Mouse (Mus musculus): ENCODE measurements around the gene Pcna. TPM values are rescaled to one million over a fixed set of nuclear protein-coding genes. Genes with fewer than 3 reads are reported as not detected.

Gene Pcna
- polyA plus RNA-seq, 1 experiment from 2014 or later = 98.3 TPM

GRCm38 (mm10) chr2:132272694-132273389, 19.7 kb upstream of the Pcna start:
- H3K9me3 ChIP-seq (replicated peaks) = no peaks in the 10 kb centered on the region
- H3K36me3 ChIP-seq = no peaks in the 10 kb centered on the region
- no peaks in the 10 kb centered on the region for H3K27me3 ChIP-seq (replicated peaks)
- H3K27ac ChIP-seq (replicated peaks) = no peak overlapping the region
- H3K4me1 ChIP-seq = no peaks in the 10 kb centered on the region; the same call in 1 of the 2 replicates
- no peak overlapping the region for H3K4me2 ChIP-seq
- H3K4me3 ChIP-seq (replicated peaks) = no peak overlapping the region
- ATAC-seq (ENCODE audit: low FRiP score) = no peak
- H3K9ac ChIP-seq (replicated peaks) = no peak overlapping the region
- 83% methylated on average over 6 of the region's 6 CpGs for WGBS

DNA sequence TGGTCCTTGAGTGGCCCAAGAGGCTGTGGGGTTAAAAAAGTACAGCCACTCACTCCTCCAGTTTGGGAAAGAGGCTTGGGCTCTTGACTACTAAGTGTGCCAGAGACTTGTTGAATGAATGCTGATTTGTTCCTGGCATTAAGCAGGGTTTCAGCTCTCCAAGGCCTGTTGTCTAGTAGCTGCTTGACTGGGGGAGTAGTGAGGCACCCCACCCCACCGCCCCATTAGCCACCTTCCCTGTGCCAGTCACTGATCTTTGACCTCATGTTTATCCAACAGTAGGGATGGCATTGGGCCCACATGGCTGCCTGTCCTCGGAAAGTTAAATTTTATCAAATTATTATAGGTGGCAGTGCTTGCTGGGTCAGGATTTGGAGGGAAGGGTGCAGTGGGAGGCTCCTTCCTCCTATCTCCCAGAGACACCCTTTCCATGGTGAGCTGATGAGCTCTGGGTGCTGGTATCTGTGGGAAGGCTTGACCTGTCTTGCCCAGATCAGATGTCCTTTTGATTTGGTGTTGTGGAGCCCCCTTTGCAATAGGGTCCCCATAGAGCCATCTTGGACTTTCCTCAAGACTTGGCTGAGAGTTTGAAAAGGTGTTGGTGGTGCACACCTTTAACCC, 17.3 kb upstream of the Pcna start:
- 90% methylated on average over 2 of the region's 2 CpGs for WGBS
- no peak for ATAC-seq (ENCODE audit: low FRiP score)
- H3K36me3 ChIP-seq = no peaks in the 10 kb centered on the region
- H3K27me3 ChIP-seq (replicated peaks) = no peaks in the 10 kb centered on the region
- no peaks in the 10 kb centered on the region for H3K9me3 ChIP-seq (replicated peaks)
- H3K4me3 ChIP-seq (replicated peaks) = no peak overlapping the region
- no peak overlapping the region for H3K27ac ChIP-seq (replicated peaks)
- H3K4me1 ChIP-seq = peaks cover 3% of the 10 kb centered on the region
- H3K9ac ChIP-seq (replicated peaks) = no peak overlapping the region
- no peak overlapping the region for H3K4me2 ChIP-seq

GRCm38 (mm10) chr2:132269217-132269616, 16.1 kb upstream of the Pcna start:
- Histone ChIP-seq H3K27me3 (replicated peaks) (no peaks in the 10 kb centered on the region), H3K9ac (replicated peaks) (no peak overlapping the region), H3K36me3 (no peaks in the 10 kb centered on the region), H3K4me2 (no peak overlapping the region), H3K4me3 (replicated peaks) (no peak overlapping the region), H3K9me3 (replicated peaks) (no peaks in the 10 kb centered on the region), H3K4me1 (peaks cover 14% of the 10 kb centered on the region), H3K27ac (replicated peaks) (no peak overlapping the region)
- no peak for ATAC-seq (ENCODE audit: low FRiP score)
- 89% methylated on average over 3 of the region's 3 CpGs for WGBS

DNA sequence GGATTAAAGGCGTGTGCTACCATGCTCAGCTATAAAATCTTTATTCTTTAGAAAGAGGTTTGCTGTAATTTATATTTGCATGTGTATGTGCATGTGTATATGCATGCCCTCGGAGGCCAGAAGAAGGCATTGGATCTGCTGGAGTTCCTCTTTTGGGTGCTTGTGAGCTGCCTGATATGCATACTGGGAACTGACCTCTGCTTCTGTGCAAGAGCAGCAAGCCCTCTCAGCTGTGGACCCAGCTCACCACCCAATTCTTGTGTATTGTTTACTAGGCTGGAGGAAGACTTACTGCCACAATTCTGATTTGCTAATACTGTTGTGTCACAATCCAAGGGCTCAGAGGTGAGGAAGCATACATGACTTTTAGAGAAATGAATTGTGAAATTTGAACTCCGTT, 13.0 kb upstream of the Pcna start:
- 93% methylated on average over 3 of the region's 3 CpGs for WGBS
- Histone ChIP-seq H3K27ac (replicated peaks) (no peak overlapping the region), H3K4me3 (replicated peaks) (no peak overlapping the region), H3K27me3 (replicated peaks) (no peaks in the 10 kb centered on the region), H3K9ac (replicated peaks) (no peak overlapping the region), H3K4me2 (no peak overlapping the region), H3K9me3 (replicated peaks) (no peaks in the 10 kb centered on the region), H3K4me1 (peaks cover 20% of the 10 kb centered on the region), H3K36me3 (no peaks in the 10 kb centered on the region)
- ATAC-seq (ENCODE audit: low FRiP score) = no peak

GRCm38 (mm10) chr2:132265196-132265595, 12.1 kb upstream of the Pcna start:
- no peaks in the 10 kb centered on the region for H3K36me3 ChIP-seq
- H3K4me3 ChIP-seq (replicated peaks) = peak overlapping the region; percentile 96; the same call in 1 of the 2 replicates
- H3K27ac ChIP-seq (replicated peaks) = no peak overlapping the region
- ATAC-seq (ENCODE audit: low FRiP score) = no peak
- H3K4me2 ChIP-seq = peak overlapping the region; percentile 62
- 89% methylated on average over 9 of the region's 9 CpGs for WGBS
- peaks cover 20% of the 10 kb centered on the region for H3K4me1 ChIP-seq
- no peaks in the 10 kb centered on the region for H3K9me3 ChIP-seq (replicated peaks)
- no peak overlapping the region for H3K9ac ChIP-seq (replicated peaks)
- H3K27me3 ChIP-seq (replicated peaks) = no peaks in the 10 kb centered on the region

DNA sequence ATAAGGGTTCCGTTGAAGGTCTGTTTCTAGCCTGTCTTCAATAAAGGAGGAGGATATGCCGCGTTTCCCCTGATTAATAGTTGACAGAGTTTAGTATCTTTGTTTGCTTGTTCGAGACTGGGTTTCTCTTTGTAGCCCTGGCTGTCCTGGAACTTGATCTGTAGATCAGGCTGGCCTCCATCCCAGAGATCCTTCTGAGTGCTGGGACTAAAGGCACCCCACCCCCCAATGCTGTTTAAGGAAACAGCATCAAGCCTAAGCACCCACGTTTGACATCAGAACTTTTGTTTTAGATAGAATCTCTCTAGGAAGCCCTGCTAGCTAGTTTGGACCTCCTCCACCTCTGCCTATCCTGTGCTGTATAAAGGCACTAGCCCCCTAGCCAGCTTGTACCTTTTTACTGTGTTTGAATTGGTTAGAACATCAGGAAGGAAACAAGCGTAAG, 11.2 kb upstream of the Pcna start:
- Histone ChIP-seq H3K27me3 (replicated peaks) (no peaks in the 10 kb centered on the region), H3K4me1 (peaks cover 20% of the 10 kb centered on the region), H3K9me3 (replicated peaks) (no peaks in the 10 kb centered on the region), H3K36me3 (no peaks in the 10 kb centered on the region), H3K9ac (replicated peaks) (peak overlapping the region; percentile 97), H3K4me3 (replicated peaks) (peak overlapping the region; percentile 96), H3K27ac (replicated peaks) (peak overlapping the region; percentile 91), H3K4me2 (peak overlapping the region; percentile 62)
- 13% methylated on average over 6 of the region's 6 CpGs for WGBS
- ATAC-seq (ENCODE audit: low FRiP score) = no peak

GRCm38 (mm10) chr2:132263421-132264265, 10.5 kb upstream of the Pcna start:
- no peaks in the 10 kb centered on the region for H3K27me3 ChIP-seq (replicated peaks)
- WGBS = under 1% methylated on average over 46 of the region's 47 CpGs
- peaks cover 20% of the 10 kb centered on the region for H3K4me1 ChIP-seq
- H3K4me3 ChIP-seq (replicated peaks) = peak overlapping the region; percentile 96
- peak; percentile 62 for ATAC-seq (ENCODE audit: low FRiP score)
- no peaks in the 10 kb centered on the region for H3K36me3 ChIP-seq
- peak overlapping the region; percentile 91 for H3K27ac ChIP-seq (replicated peaks)
- peak overlapping the region; percentile 62 for H3K4me2 ChIP-seq
- H3K9me3 ChIP-seq (replicated peaks) = no peaks in the 10 kb centered on the region
- peak overlapping the region; percentile 97 for H3K9ac ChIP-seq (replicated peaks)

DNA sequence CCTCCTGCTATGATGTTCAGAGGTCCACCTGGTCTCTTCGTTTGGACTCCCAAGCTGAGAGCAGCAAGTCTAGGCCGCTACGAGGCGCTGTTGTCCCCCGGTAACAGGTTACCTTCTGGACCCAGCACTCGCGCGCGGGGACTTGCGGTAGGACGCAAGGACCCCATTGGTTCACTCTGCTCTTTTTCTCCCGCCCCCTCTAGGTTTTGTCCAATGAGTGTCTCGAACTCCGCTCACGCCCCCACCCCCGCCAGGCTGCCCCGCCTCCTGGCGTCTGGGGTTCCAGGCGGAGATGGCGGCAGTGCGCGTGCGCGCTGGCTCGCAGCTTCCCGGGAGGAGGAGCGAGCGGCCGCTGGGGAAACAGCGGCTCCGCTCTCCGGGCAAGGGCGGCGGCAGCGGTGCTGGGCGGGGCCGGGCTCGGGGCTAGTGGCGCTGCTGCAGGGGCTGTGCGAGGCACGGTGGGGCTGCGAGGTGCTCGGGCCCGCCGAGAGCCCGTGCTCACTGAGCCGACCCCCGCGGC, 9.8 kb upstream of the Pcna start, which contains the start of gene Cds2:
Gene Cds2, plus strand, starts transcription at position 270 of the 520 bp plus-strand sequence.
- Histone ChIP-seq H3K4me3 (replicated peaks) (peak within 1 kb of the TSS; percentile 96), H3K9ac (replicated peaks) (peak within 1 kb of the TSS; percentile 97), H3K9me3 (replicated peaks) (no peaks in the 10 kb centered on the region), H3K36me3 (no peaks in the 10 kb centered on the region), H3K27ac (replicated peaks) (peak within 1 kb of the TSS; percentile 91), H3K27me3 (replicated peaks) (no peaks in the 10 kb centered on the region), H3K4me2 (peak within 1 kb of the TSS; percentile 62), H3K4me1 (peaks cover 20% of the 10 kb centered on the region)
- 0% methylated on average over 47 of the region's 49 CpGs for WGBS
- peak; percentile 98 for ATAC-seq (ENCODE audit: low FRiP score)

DNA sequence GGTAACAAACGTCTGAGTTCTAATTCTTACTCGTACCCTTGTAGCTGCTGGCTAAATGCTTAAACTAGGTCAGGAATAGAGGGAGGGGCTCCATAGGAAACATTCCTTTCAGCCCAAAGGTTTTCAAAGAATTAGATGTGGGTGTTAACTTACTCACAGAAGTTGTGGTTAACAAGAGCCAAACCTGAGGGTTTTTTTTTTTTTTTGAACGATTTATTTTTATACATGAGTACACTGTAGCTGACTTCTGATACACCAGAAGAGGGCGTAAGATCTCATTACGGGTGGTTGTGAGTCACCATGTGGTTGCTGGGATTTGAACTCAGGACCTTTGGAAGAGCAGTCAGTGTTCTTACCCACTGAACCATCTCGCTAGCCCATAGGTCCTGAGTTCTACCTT, 9.1 kb upstream of the Pcna start:
- H3K9me3 ChIP-seq (replicated peaks) = no peaks in the 10 kb centered on the region
- no peak overlapping the region for H3K9ac ChIP-seq (replicated peaks)
- H3K27me3 ChIP-seq (replicated peaks) = no peaks in the 10 kb centered on the region
- no peak overlapping the region for H3K4me3 ChIP-seq (replicated peaks)
- H3K27ac ChIP-seq (replicated peaks) = peak overlapping the region; percentile 58
- no peaks in the 10 kb centered on the region for H3K36me3 ChIP-seq
- ATAC-seq (ENCODE audit: low FRiP score) = 0 out of 2 replicates have a peak, but pooled peaks have one; percentile 1
- H3K4me2 ChIP-seq = 0 out of 2 replicates have a peak overlapping the region, but pooled peaks have one; percentile 62
- peaks cover 20% of the 10 kb centered on the region for H3K4me1 ChIP-seq
- WGBS = 78% methylated on average over 6 of the region's 6 CpGs

- 91% methylated on average over 3 of the region's 3 CpGs for WGBS
- Histone ChIP-seq H3K27me3 (replicated peaks) (no peaks in the 10 kb centered on the region), H3K4me1 (peaks cover 18% of the 10 kb centered on the region), H3K9ac (replicated peaks) (no peak overlapping the region), H3K27ac (replicated peaks) (no peak overlapping the region), H3K36me3 (no peaks in the 10 kb centered on the region), H3K4me2 (no peak overlapping the region), H3K9me3 (replicated peaks) (no peaks in the 10 kb centered on the region), H3K4me3 (replicated peaks) (no peak overlapping the region)
- ATAC-seq (ENCODE audit: low FRiP score) = no peak
These were observed 7.5 kb upstream of the Pcna start for GRCm38 (mm10) chr2:132260601-132261000.

GRCm38 (mm10) chr2:132257350-132258068, 4.4 kb upstream of the Pcna start:
- no peaks in the 10 kb centered on the region for H3K9me3 ChIP-seq (replicated peaks)
- no peaks in the 10 kb centered on the region for H3K27me3 ChIP-seq (replicated peaks)
- no peak overlapping the region for H3K9ac ChIP-seq (replicated peaks)
- no peak overlapping the region for H3K27ac ChIP-seq (replicated peaks)
- WGBS = 94% methylated on average over 6 of the region's 6 CpGs
- ATAC-seq (ENCODE audit: low FRiP score) = no peak
- 0 out of 2 replicates have a peak, but pooled peaks cover under 1% of the 10 kb centered on the region for H3K4me1 ChIP-seq
- no peak overlapping the region for H3K4me3 ChIP-seq (replicated peaks)
- no peaks in the 10 kb centered on the region for H3K36me3 ChIP-seq
- H3K4me2 ChIP-seq = no peak overlapping the region
